Mouse (Mus musculus) cortical plate, adult 2 months (tissue): ENCODE results near the gene Helb.

Source experiments
- CTCF ChIP-seq: fragments of 200-500 bp; IDR thresholded peaks from 2 replicates; pipeline ENCODE4 v1.5.1; 2011; ENCODE audit warnings: mild to moderate bottlenecking, control low read depth, low read length; ENCODE audit not compliant: insufficient read depth; ENCODE audit errors: extremely low read depth
- POLR2A ChIP-seq: fragments of 200-500 bp; IDR thresholded peaks from 2 replicates; pipeline ENCODE4 v1.6.1; 2011; ENCODE audit warnings: mild to moderate bottlenecking, low read length, control low read depth; ENCODE audit not compliant: insufficient read depth; ENCODE audit errors: extremely low read depth

DNA sequence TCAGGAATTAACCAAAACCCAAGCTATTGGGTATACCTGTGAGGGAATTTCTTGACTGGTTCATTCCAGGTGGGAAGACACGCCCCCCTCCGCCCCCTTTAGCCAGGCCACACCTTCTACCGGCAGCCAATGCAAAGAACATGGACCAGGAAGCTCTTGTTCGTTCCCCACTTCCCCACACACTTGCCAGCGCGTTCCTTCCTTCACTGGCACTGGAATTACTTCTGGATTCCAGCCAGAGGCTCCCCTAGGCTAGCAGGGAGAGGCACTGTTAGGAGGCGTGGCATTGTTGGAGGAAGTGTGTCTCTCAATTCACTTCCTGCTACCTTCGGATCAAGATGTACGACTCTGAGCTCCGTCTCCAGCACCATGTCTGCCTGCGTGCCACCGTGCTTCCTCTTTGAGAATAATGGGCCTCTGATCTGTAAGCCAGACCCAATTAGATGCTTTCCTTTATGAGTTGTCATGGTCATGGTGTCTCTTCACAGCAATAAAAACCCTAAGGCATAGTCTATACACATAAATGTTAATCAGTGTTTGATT is 23.3 kb upstream of the Helb start:
- TF ChIP-seq POLR2A (no peak), CTCF (no peak)
